Mouse (Mus musculus) urinary bladder, adult 2 months (tissue): Measurements from ENCODE around the gene Gm3033. TPM values are rescaled to one million over a fixed set of nuclear protein-coding genes. Genes with fewer than 3 reads are reported as not detected.
"Not testable (repeated sequence)": the region's sequence is repeated elsewhere in the genome, so short reads cannot be mapped to it uniquely, and the experiment has no call there.

Source experiments
- DNase-seq: peaks from one replicate; pipeline ENCODE4 v3.0.0; 2022; ENCODE audit warnings: low spot score
- polyA plus RNA-seq: library from polyadenylated mRNA; depleted of rRNA; stranded (reverse); fragments of >200 nt; gene quantifications from 2 replicates; pipeline ENCODE4 v1.2.3, GENCODE M21; 2012; rRNA removed

Gene Gm3033
- 0.09 TPM in 1 of 2 replicates, not detected in the other for polyA plus RNA-seq

- not testable (repeated sequence) for DNase-seq
Measured at GRCm38 (mm10) chr14:3845945-3846344, at the start of gene Gm3033. Gene Gm3033 (plus strand): TSS chr14:3846245.

- DNase-seq, result not testable (repeated sequence)
Measured at GRCm38 (mm10) chr14:3809774-3810173, 36.3 kb upstream of the Gm3033 start, which contains the start of gene Gm3002. Gene Gm3002 (plus strand): TSS chr14:3810074.

- not testable (repeated sequence) for DNase-seq
Measured at GRCm38 (mm10) chr14:3883872-3884271, 37.8 kb downstream of the Gm3033 start, which contains the start of gene Gm2916. Gene Gm2916 (plus strand): TSS chr14:3884172.

Other genes starting within 250 kb of the Gm3033 start
- not detected in 2 replicates for gene Gm3012, start 211.7 kb upstream of the Gm3033 start, polyA plus RNA-seq
- 0.30 and 0.41 TPM in 2 replicates for gene Gm3020, start 194.2 kb upstream of the Gm3033 start, polyA plus RNA-seq
- not detected in 2 replicates for gene Gm3043, start 157.5 kb upstream of the Gm3033 start, polyA plus RNA-seq
- 0.22 and 0.30 TPM in 2 replicates for gene Gm3002, start 36.2 kb upstream of the Gm3033 start, polyA plus RNA-seq
- gene Gm2916, start 37.9 kb downstream of the Gm3033 start, polyA plus RNA-seq, result not detected in 2 replicates
- gene Gm3029, start 85.5 kb downstream of the Gm3033 start, polyA plus RNA-seq, result not detected in 2 replicates
- 0.17 TPM in 1 of 2 replicates, not detected in the other for gene Gm3095, start 117.3 kb downstream of the Gm3033 start, polyA plus RNA-seq
- gene Gm3099, start 152.1 kb downstream of the Gm3033 start, polyA plus RNA-seq, result not detected in 2 replicates
- gene Gm5796, start 177.7 kb downstream of the Gm3033 start, polyA plus RNA-seq, result 0.19 and 0.26 TPM in 2 replicates
- not detected in 2 replicates for gene Gm3115, start 237.9 kb downstream of the Gm3033 start, polyA plus RNA-seq